Mouse (Mus musculus): ENCODE measurements around the gene Col4a1. TPM values are rescaled to one million over a fixed set of nuclear protein-coding genes. Genes with fewer than 3 reads are reported as not detected.

The Col4a1 gene
- polyA plus RNA-seq, 1 experiment from 2014 or later: 250 TPM

DNA sequence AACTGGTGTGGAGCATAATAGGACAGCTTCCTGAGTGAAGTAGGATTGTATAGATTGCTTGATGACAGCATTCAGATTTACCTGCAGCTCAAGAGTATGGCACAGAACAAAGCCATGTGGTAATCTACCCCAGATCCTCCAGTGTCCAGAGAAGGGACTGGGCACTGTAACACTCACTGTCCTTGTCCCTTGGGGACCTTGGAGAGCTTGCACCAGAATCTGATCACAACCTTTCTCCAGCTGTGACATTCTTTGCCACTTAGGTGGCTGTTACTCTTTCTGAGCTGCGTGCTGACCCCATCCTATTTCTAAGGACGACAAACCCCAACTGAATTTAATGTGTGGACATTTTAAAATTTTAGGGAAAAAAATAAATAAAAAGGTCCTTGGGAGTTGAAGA is 46.2 kb downstream of the Col4a1 start:
- Histone ChIP-seq H3K4me3 (ENCODE audit: control insufficient read depth in 1 of 2, insufficient read depth in 1 of 2, low read depth in 1 of 2, low read length in 2 of 2) (no peak overlapping the region), H3K9ac (ENCODE audit: low read length) (no peak overlapping the region), H3K36me3 (ENCODE audit: control insufficient read depth, insufficient read depth, low read length) (peaks cover 14% of the 10 kb centered on the region; the same call in 1 of the 2 replicates), H3K4me1 (ENCODE audit: control insufficient read depth in 2 of 2, insufficient read depth in 2 of 2, low read length in 2 of 2) (peaks cover 37 to 45% of the 10 kb centered on the region in 2 experiments), H3K9me3 (ENCODE audit: control insufficient read depth, low read length) (no peaks in the 10 kb centered on the region), H3K27ac (replicated peaks in 1 of 2; ENCODE audit: control insufficient read depth in 1 of 2, insufficient read depth in 1 of 2, low read depth in 2 of 2, low read length in 2 of 2) (no peak overlapping the region), H3K4me2 (ENCODE audit: low read length) (no peak overlapping the region), H3K27me3 (ENCODE audit: control insufficient read depth, insufficient read depth, low read length) (no peaks in the 10 kb centered on the region)
- ATAC-seq (ENCODE audit: insufficient number of reproducible peaks, insufficient read depth, low FRiP score, low read depth): no peak
- WGBS: 36% methylated on average over 2 of the region's 2 CpGs

DNA sequence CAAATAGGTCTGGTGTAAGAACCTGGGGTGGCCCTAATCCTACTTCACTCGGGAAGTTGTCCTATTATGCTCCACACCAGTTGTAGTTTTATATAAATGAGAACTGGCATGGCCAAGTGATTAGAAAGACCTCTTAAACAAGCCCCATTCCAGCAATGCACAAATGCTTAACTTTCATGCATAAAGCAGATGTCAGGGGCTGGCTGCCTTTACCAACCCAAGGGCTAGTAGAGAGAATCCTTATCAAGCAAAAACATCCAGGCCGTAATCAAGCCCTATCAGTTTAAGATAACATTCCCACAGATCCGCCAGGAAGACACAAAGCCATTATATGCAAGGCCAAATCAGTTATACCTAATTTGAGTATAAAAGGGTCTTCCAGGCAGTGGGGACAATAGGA is 46.7 kb downstream of the Col4a1 start:
- H3K4me3 ChIP-seq (ENCODE audit: control insufficient read depth in 1 of 2, insufficient read depth in 1 of 2, low read depth in 1 of 2, low read length in 2 of 2): no peak overlapping the region
- H3K9me3 ChIP-seq (ENCODE audit: control insufficient read depth, low read length): no peaks in the 10 kb centered on the region
- peaks cover 14% of the 10 kb centered on the region; the same call in 1 of the 2 replicates for H3K36me3 ChIP-seq (ENCODE audit: control insufficient read depth, insufficient read depth, low read length)
- WGBS: 54% methylated on average over 3 of the region's 3 CpGs
- no peak overlapping the region for H3K27ac ChIP-seq (replicated peaks in 1 of 2; ENCODE audit: control insufficient read depth in 1 of 2, insufficient read depth in 1 of 2, low read depth in 2 of 2, low read length in 2 of 2)
- no peak overlapping the region for H3K9ac ChIP-seq (ENCODE audit: low read length)
- H3K4me2 ChIP-seq (ENCODE audit: low read length): no peak overlapping the region
- no peak for ATAC-seq (ENCODE audit: insufficient number of reproducible peaks, insufficient read depth, low FRiP score, low read depth)
- no peaks in the 10 kb centered on the region for H3K27me3 ChIP-seq (ENCODE audit: control insufficient read depth, insufficient read depth, low read length)
- peaks cover 32 to 43% of the 10 kb centered on the region in 2 experiments for H3K4me1 ChIP-seq (ENCODE audit: control insufficient read depth in 2 of 2, insufficient read depth in 2 of 2, low read length in 2 of 2)

DNA sequence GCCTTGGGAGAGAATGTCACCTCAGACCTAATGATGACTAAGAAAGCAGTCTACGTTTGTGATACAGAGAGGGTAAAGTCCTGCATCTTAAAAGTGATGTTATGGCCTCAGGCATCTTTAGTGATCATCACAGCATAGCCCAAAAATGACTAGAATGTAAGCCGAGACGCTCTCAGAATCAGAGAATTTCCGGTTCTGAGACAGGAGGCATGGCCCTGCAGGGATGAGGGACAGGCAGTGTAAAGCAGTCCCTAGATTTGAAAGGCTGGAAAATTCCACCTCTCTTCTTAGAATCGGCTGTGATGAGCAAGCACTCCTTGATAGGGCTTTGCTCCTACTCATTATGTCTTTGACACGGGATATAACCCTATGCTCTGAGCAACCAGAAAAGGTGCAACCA is 48.8 kb downstream of the Col4a1 start:
- Histone ChIP-seq H3K9ac (ENCODE audit: low read length) (no peak overlapping the region), H3K4me2 (ENCODE audit: low read length) (no peak overlapping the region), H3K4me3 (ENCODE audit: control insufficient read depth in 1 of 2, insufficient read depth in 1 of 2, low read depth in 1 of 2, low read length in 2 of 2) (no peak overlapping the region), H3K4me1 (ENCODE audit: control insufficient read depth in 2 of 2, insufficient read depth in 2 of 2, low read length in 2 of 2) (peaks cover 38 to 62% of the 10 kb centered on the region in 2 experiments), H3K27me3 (ENCODE audit: control insufficient read depth, insufficient read depth, low read length) (no peaks in the 10 kb centered on the region), H3K9me3 (ENCODE audit: control insufficient read depth, low read length) (no peaks in the 10 kb centered on the region), H3K36me3 (ENCODE audit: control insufficient read depth, insufficient read depth, low read length) (peaks cover 14% of the 10 kb centered on the region; the same call in 1 of the 2 replicates), H3K27ac (replicated peaks in 1 of 2; ENCODE audit: control insufficient read depth in 1 of 2, insufficient read depth in 1 of 2, low read depth in 2 of 2, low read length in 2 of 2) (no peak overlapping the region)
- ATAC-seq (ENCODE audit: insufficient number of reproducible peaks, insufficient read depth, low FRiP score, low read depth): no peak
- 70% methylated on average over 6 of the region's 6 CpGs for WGBS

GRCm38 (mm10) chr8:11262031-11262735 is 50.4 kb downstream of the Col4a1 start:
- Histone ChIP-seq H3K36me3 (ENCODE audit: control insufficient read depth, insufficient read depth, low read length) (peaks cover 14% of the 10 kb centered on the region; the same call in 1 of the 2 replicates), H3K4me3 (ENCODE audit: control insufficient read depth in 1 of 2, insufficient read depth in 1 of 2, low read depth in 1 of 2, low read length in 2 of 2) (no peak overlapping the region), H3K4me1 (ENCODE audit: control insufficient read depth in 2 of 2, insufficient read depth in 2 of 2, low read length in 2 of 2) (peaks cover 45 to 70% of the 10 kb centered on the region in 2 experiments), H3K4me2 (ENCODE audit: low read length) (no peak overlapping the region), H3K27ac (replicated peaks in 1 of 2; ENCODE audit: control insufficient read depth in 1 of 2, insufficient read depth in 1 of 2, low read depth in 2 of 2, low read length in 2 of 2) (peak overlapping the region; percentile 55 to 61), H3K9ac (ENCODE audit: low read length) (peak overlapping the region; percentile 3; the same call in 1 of the 2 replicates), H3K9me3 (ENCODE audit: control insufficient read depth, low read length) (no peaks in the 10 kb centered on the region), H3K27me3 (ENCODE audit: control insufficient read depth, insufficient read depth, low read length) (no peaks in the 10 kb centered on the region)
- WGBS: 62% methylated on average over 15 of the region's 15 CpGs
- peak; percentile 49 for ATAC-seq (ENCODE audit: insufficient number of reproducible peaks, insufficient read depth, low FRiP score, low read depth)

- H3K9me3 ChIP-seq (ENCODE audit: control insufficient read depth, low read length): no peaks in the 10 kb centered on the region
- WGBS: 16% methylated on average over 10 of the region's 10 CpGs
- peaks cover 42 to 69% of the 10 kb centered on the region in 2 experiments for H3K4me1 ChIP-seq (ENCODE audit: control insufficient read depth in 2 of 2, insufficient read depth in 2 of 2, low read length in 2 of 2)
- H3K27me3 ChIP-seq (ENCODE audit: control insufficient read depth, insufficient read depth, low read length): no peaks in the 10 kb centered on the region
- peak overlapping the region; percentile 21 to 36; a peak in 3 of 4 replicates for H3K27ac ChIP-seq (replicated peaks in 1 of 2; ENCODE audit: control insufficient read depth in 1 of 2, insufficient read depth in 1 of 2, low read depth in 2 of 2, low read length in 2 of 2)
- peaks cover 3% of the 10 kb centered on the region; the same call in 1 of the 2 replicates for H3K36me3 ChIP-seq (ENCODE audit: control insufficient read depth, insufficient read depth, low read length)
- H3K9ac ChIP-seq (ENCODE audit: low read length): no peak overlapping the region; the same call in 1 of the 2 replicates
- 0 out of 2 replicates have a peak overlapping the region, but pooled peaks have one; percentile 14 for H3K4me2 ChIP-seq (ENCODE audit: low read length)
- H3K4me3 ChIP-seq (ENCODE audit: control insufficient read depth in 1 of 2, insufficient read depth in 1 of 2, low read depth in 1 of 2, low read length in 2 of 2): no peak overlapping the region
- ATAC-seq (ENCODE audit: insufficient number of reproducible peaks, insufficient read depth, low FRiP score, low read depth): no peak
Measured at GRCm38 (mm10) chr8:11259832-11260615, 52.6 kb downstream of the Col4a1 start.

- no peak for ATAC-seq (ENCODE audit: insufficient number of reproducible peaks, insufficient read depth, low FRiP score, low read depth)
- no peaks in the 10 kb centered on the region for H3K36me3 ChIP-seq (ENCODE audit: control insufficient read depth, insufficient read depth, low read length)
- no peaks in the 10 kb centered on the region for H3K27me3 ChIP-seq (ENCODE audit: control insufficient read depth, insufficient read depth, low read length)
- no peak overlapping the region for H3K4me2 ChIP-seq (ENCODE audit: low read length)
- H3K27ac ChIP-seq (replicated peaks in 1 of 2; ENCODE audit: control insufficient read depth in 1 of 2, insufficient read depth in 1 of 2, low read depth in 2 of 2, low read length in 2 of 2): no peak overlapping the region
- H3K4me3 ChIP-seq (ENCODE audit: control insufficient read depth in 1 of 2, insufficient read depth in 1 of 2, low read depth in 1 of 2, low read length in 2 of 2): no peak overlapping the region
- H3K9me3 ChIP-seq (ENCODE audit: control insufficient read depth, low read length): no peaks in the 10 kb centered on the region
- no peak overlapping the region for H3K9ac ChIP-seq (ENCODE audit: low read length)
- 9% methylated on average over 2 of the region's 2 CpGs for WGBS
- H3K4me1 ChIP-seq (ENCODE audit: control insufficient read depth in 2 of 2, insufficient read depth in 2 of 2, low read length in 2 of 2): peaks cover 39 to 76% of the 10 kb centered on the region in 2 experiments
Measured at GRCm38 (mm10) chr8:11258517-11259136, 54.0 kb downstream of the Col4a1 start.
